Mouse (Mus musculus): ENCODE measurements at regions not wholly inside any gene's neighbourhood (a gene's known extent, or its start where the extent isn't known, plus 50 kb on each side); places are given as distances from the start of the nearest gene placed in this dataset.

GRCm38 (mm10) chr13:111860931-111861330 is 52.1 kb upstream of the Map3k1 start:
- no peak for ATAC-seq (ENCODE audit: poor library complexity, severe bottlenecking)

- ATAC-seq (ENCODE audit: poor library complexity, severe bottlenecking), result no peak
Measured at GRCm38 (mm10) chr13:111862316-111862715, 53.5 kb upstream of the Map3k1 start.

- no peak for ATAC-seq (ENCODE audit: poor library complexity, severe bottlenecking)
Measured at GRCm38 (mm10) chr13:111865956-111866355, 57.2 kb upstream of the Map3k1 start.

GRCm38 (mm10) chr13:111867261-111867660 is 58.5 kb upstream of the Map3k1 start:
- ATAC-seq (ENCODE audit: poor library complexity, severe bottlenecking), result no peak

GRCm38 (mm10) chr13:111867763-111868725 is 59.3 kb upstream of the Map3k1 start:
- ATAC-seq (ENCODE audit: poor library complexity, severe bottlenecking), result peak; percentile 86

- no peak for ATAC-seq (ENCODE audit: poor library complexity, severe bottlenecking)
Measured at GRCm38 (mm10) chr13:111868947-111869346, 60.2 kb upstream of the Map3k1 start.

- no peak for ATAC-seq (ENCODE audit: poor library complexity, severe bottlenecking)
Measured at GRCm38 (mm10) chr13:111869771-111870437, 61.1 kb upstream of the Map3k1 start.

GRCm38 (mm10) chr13:111870505-111870904 is 61.7 kb upstream of the Map3k1 start:
- no peak for ATAC-seq (ENCODE audit: poor library complexity, severe bottlenecking)

GRCm38 (mm10) chr13:111871672-111872410 is 63.0 kb upstream of the Map3k1 start:
- ATAC-seq (ENCODE audit: poor library complexity, severe bottlenecking), result no peak

GRCm38 (mm10) chr13:111874330-111874729 is 65.5 kb upstream of the Map3k1 start:
- no peak for ATAC-seq (ENCODE audit: poor library complexity, severe bottlenecking)

- ATAC-seq (ENCODE audit: poor library complexity, severe bottlenecking), result no peak
Measured at GRCm38 (mm10) chr13:111876404-111876803, 67.6 kb upstream of the Map3k1 start.

- ATAC-seq (ENCODE audit: poor library complexity, severe bottlenecking), result no peak
Measured at GRCm38 (mm10) chr13:111876847-111877246, 68.1 kb upstream of the Map3k1 start.

- ATAC-seq (ENCODE audit: poor library complexity, severe bottlenecking), result peak; percentile 89
Measured at GRCm38 (mm10) chr13:111883768-111884566, 75.2 kb upstream of the Map3k1 start.

GRCm38 (mm10) chr13:111890792-111891191 is 82.0 kb upstream of the Map3k1 start:
- no peak for ATAC-seq (ENCODE audit: poor library complexity, severe bottlenecking)

- no peak for ATAC-seq (ENCODE audit: poor library complexity, severe bottlenecking)
Measured at GRCm38 (mm10) chr13:111892141-111892540, 83.3 kb upstream of the Map3k1 start.

- ATAC-seq (ENCODE audit: poor library complexity, severe bottlenecking), result peak; percentile 25; the same call in 1 of the 2 replicates
Measured at GRCm38 (mm10) chr13:111893221-111893713, 84.5 kb upstream of the Map3k1 start.

GRCm38 (mm10) chr13:111894804-111895478 is 86.1 kb upstream of the Map3k1 start:
- ATAC-seq (ENCODE audit: poor library complexity, severe bottlenecking), result no peak

GRCm38 (mm10) chr13:111896279-111896678 is 87.5 kb upstream of the Map3k1 start:
- ATAC-seq (ENCODE audit: poor library complexity, severe bottlenecking), result peak; percentile 89

GRCm38 (mm10) chr13:111903361-111903760 is 94.6 kb upstream of the Map3k1 start:
- ATAC-seq (ENCODE audit: poor library complexity, severe bottlenecking), result no peak

GRCm38 (mm10) chr13:111903931-111904330 is 95.1 kb upstream of the Map3k1 start:
- ATAC-seq (ENCODE audit: poor library complexity, severe bottlenecking), result no peak

All from megakaryocyte, adult 5-6 weeks (primary cell).